Mouse (Mus musculus) G1E (cell line): ENCODE results near the gene Prr18.

Source experiments
- CTCF ChIP-seq: IDR thresholded peaks from 2 replicates; pipeline ENCODE4 v1.5.1; 2012; ENCODE audit warnings: low read depth, low read length, inconsistent platforms, mixed read lengths
- TAL1 ChIP-seq: conservative IDR thresholded peaks from 2 replicates; pipeline ENCODE4 v1.6.1; 2012; ENCODE audit warnings: low read depth, low read length, inconsistent platforms, mixed read lengths

DNA sequence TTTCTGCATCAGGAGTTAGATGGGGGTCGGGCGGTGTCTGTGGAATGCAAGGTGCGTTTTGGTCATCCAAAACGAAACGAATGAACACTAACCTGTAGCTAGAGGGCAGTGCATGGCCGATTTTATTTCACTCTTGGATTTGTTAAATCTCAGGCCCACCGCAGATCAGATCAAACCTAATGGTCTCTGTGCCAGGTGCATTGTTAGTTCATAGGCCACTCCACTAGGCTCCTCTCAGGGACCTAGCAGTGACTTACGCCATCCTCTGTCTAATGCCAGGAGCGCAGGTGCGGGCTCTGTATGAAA is 52.5 kb downstream of the Prr18 start:
- TF ChIP-seq CTCF (no peak), TAL1 (no peak)
